Mouse (Mus musculus): ENCODE measurements around the gene Fam189b. TPM values are rescaled to one million over a fixed set of nuclear protein-coding genes. Genes with fewer than 3 reads are reported as not detected.

The Fam189b gene
- polyA plus RNA-seq, 1 experiment from 2014 or later, result 15.1 TPM

DNA sequence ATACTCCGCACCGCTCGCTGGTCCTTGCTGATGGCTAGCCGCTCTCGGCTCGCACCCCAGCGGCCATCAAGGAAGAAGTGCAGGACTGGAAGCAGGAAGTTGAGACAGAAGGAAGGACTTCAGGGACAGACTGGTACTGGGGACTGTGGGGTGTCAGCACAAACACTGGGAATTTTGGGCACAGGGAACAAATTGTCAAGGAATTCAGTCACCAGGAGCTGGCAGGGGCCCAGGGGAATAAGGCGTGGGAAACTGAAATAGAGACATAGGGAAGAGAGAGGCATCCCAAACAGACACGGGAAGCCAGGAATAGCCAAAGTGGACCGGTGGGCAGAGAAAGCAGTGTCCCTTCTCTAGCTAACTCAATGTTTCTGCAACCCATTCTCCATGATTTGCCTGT is 53.6 kb downstream of the Fam189b start:
- no peak overlapping the region for H3K9ac ChIP-seq
- WGBS, result 92% methylated on average over 10 of the region's 10 CpGs
- no peaks in the 10 kb centered on the region for H3K27me3 ChIP-seq
- H3K36me3 ChIP-seq (ENCODE audit: poor library complexity, severe bottlenecking), result peaks cover 86% of the 10 kb centered on the region
- H3K4me1 ChIP-seq, result 0 out of 2 replicates have a peak, but pooled peaks cover 4% of the 10 kb centered on the region
- ATAC-seq, result no peak
- H3K27ac ChIP-seq, result no peak overlapping the region
- H3K9me3 ChIP-seq (replicated peaks), result no peaks in the 10 kb centered on the region
- no peak overlapping the region for H3K4me3 ChIP-seq
- no peak overlapping the region for H3K4me2 ChIP-seq

DNA sequence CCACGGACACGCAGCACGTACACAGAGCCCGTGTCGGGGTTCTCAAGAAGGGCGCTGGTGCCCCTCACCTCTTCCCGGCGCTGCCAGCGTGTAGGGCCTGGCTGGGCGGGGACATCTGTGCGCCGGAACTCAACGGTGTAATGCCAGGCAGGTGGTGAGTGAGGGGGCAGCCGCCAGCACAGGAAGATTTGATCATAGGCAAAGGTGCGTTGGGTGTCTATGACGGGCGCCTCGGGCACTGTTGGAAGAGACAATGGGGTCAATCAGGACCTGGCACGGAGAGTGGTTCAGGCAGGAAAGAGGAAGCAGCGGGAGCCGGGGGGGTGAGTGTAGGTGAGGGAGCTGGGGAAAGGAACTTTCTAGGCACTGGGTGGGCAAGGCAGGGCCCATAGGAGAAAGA is 54.7 kb downstream of the Fam189b start:
- H3K4me2 ChIP-seq, result no peak overlapping the region
- no peak overlapping the region for H3K27ac ChIP-seq
- peaks cover 96% of the 10 kb centered on the region for H3K36me3 ChIP-seq (ENCODE audit: poor library complexity, severe bottlenecking)
- no peak for ATAC-seq
- WGBS, result 93% methylated on average over 21 of the region's 21 CpGs
- no peak overlapping the region for H3K9ac ChIP-seq
- no peak overlapping the region for H3K4me3 ChIP-seq
- no peaks in the 10 kb centered on the region for H3K27me3 ChIP-seq
- peaks cover 9% of the 10 kb centered on the region for H3K4me1 ChIP-seq
- no peaks in the 10 kb centered on the region for H3K9me3 ChIP-seq (replicated peaks)

DNA sequence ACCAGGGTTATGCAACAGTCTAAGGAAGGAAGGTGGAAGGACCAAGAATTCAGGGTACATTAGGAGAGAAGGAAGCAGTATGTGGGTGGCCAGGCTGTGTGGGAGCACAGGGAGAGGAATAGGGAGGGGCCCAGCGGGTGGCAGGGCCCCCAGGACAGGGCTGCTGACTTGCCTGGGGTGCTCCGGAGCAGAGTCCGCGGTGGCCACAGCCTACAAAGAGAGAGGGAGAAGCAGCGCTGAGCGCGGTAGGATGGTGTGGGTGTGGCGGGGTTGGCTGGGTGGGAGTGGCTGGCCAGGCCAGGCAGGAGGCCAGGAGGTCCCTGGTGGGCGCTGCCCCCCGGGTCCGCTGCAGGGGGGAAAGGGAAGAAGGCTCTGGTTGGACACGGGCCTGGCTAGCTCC is 55.6 kb downstream of the Fam189b start:
- no peaks in the 10 kb centered on the region for H3K27me3 ChIP-seq
- ATAC-seq, result no peak
- no peak overlapping the region for H3K9ac ChIP-seq
- no peak overlapping the region for H3K27ac ChIP-seq
- no peak overlapping the region for H3K4me3 ChIP-seq
- no peaks in the 10 kb centered on the region for H3K9me3 ChIP-seq (replicated peaks)
- no peak overlapping the region for H3K4me2 ChIP-seq
- 85% methylated on average over 11 of the region's 12 CpGs for WGBS
- peaks cover 17% of the 10 kb centered on the region for H3K4me1 ChIP-seq
- H3K36me3 ChIP-seq (ENCODE audit: poor library complexity, severe bottlenecking), result peaks cover 91% of the 10 kb centered on the region

MicroRNAs within 50 kb of the gene (microRNA counts, 519-probe panel; counts per million panel counts)
- microRNA mmu-miR-92b, result 4,275 counts per million, percentile 82 among the panel's probes with 10 or more counts

Small RNA genes lying within 50 kb of the gene (microRNA-seq; reads per million reads assigned to microRNA genes)
- 13,595 reads per million, percentile 96 among the genes with 10 or more reads in this experiment for gene Mir92b

Other genes starting within 250 kb of the Fam189b start
- gene Ash1l, start 232.5 kb upstream of the Fam189b start, polyA plus RNA-seq (2015; fragmentation: Nextera tagmentation; extraction: Ambion mirVana), result 21.8 and 24.4 TPM in 2 replicates
- 139 and 145 TPM in 2 replicates for gene Dap3, start 232.0 kb upstream of the Fam189b start, polyA plus RNA-seq (2015; fragmentation: Nextera tagmentation; extraction: Ambion mirVana)
- gene Rusc1, start 89.8 kb upstream of the Fam189b start, polyA plus RNA-seq (2015; fragmentation: Nextera tagmentation; extraction: Ambion mirVana), result 38.4 and 40.5 TPM in 2 replicates
- not detected in 2 replicates for gene Gm43738, start 82.0 kb upstream of the Fam189b start, polyA plus RNA-seq (2015; fragmentation: Nextera tagmentation; extraction: Ambion mirVana)
- gene Fdps, start 81.2 kb upstream of the Fam189b start, polyA plus RNA-seq (2015; fragmentation: Nextera tagmentation; extraction: Ambion mirVana), result 315 and 326 TPM in 2 replicates
- gene Pklr, start 47.0 kb upstream of the Fam189b start, polyA plus RNA-seq (2015; fragmentation: Nextera tagmentation; extraction: Ambion mirVana), result 0.09 and 0.26 TPM in 2 replicates
- 19.0 and 19.6 TPM in 2 replicates for gene Hcn3, start 22.9 kb upstream of the Fam189b start, polyA plus RNA-seq (2015; fragmentation: Nextera tagmentation; extraction: Ambion mirVana)
- gene Clk2, start 18.3 kb upstream of the Fam189b start, polyA plus RNA-seq (2015; fragmentation: Nextera tagmentation; extraction: Ambion mirVana), result 25.0 and 26.2 TPM in 2 replicates
- 102 and 109 TPM in 2 replicates for gene Scamp3, start 5.7 kb upstream of the Fam189b start, polyA plus RNA-seq (2015; fragmentation: Nextera tagmentation; extraction: Ambion mirVana)
- 34.6 and 36.3 TPM in 2 replicates for gene Gba, start 19.8 kb downstream of the Fam189b start, polyA plus RNA-seq (2015; fragmentation: Nextera tagmentation; extraction: Ambion mirVana)
- 79.2 and 96.1 TPM in 2 replicates for gene Thbs3, start 32.0 kb downstream of the Fam189b start, polyA plus RNA-seq (2015; fragmentation: Nextera tagmentation; extraction: Ambion mirVana)
- gene Mtx1, start 43.9 kb downstream of the Fam189b start, polyA plus RNA-seq (2015; fragmentation: Nextera tagmentation; extraction: Ambion mirVana), result 196 and 201 TPM in 2 replicates
- 2.8 and 3.1 TPM in 2 replicates for gene Muc1, start 45.9 kb downstream of the Fam189b start, polyA plus RNA-seq (2015; fragmentation: Nextera tagmentation; extraction: Ambion mirVana)
- gene Krtcap2, start 62.8 kb downstream of the Fam189b start, polyA plus RNA-seq (2015; fragmentation: Nextera tagmentation; extraction: Ambion mirVana), result 221 and 237 TPM in 2 replicates
- 36.6 and 43.2 TPM in 2 replicates for gene Trim46, start 63.2 kb downstream of the Fam189b start, polyA plus RNA-seq (2015; fragmentation: Nextera tagmentation; extraction: Ambion mirVana)
- 100 and 106 TPM in 2 replicates for gene Dpm3, start 76.2 kb downstream of the Fam189b start, polyA plus RNA-seq (2015; fragmentation: Nextera tagmentation; extraction: Ambion mirVana)
- gene Slc50a1, start 87.4 kb downstream of the Fam189b start, polyA plus RNA-seq (2015; fragmentation: Nextera tagmentation; extraction: Ambion mirVana), result 25.8 and 32.7 TPM in 2 replicates
- 9.5 and 10.9 TPM in 2 replicates for gene Efna1, start 98.0 kb downstream of the Fam189b start, polyA plus RNA-seq (2015; fragmentation: Nextera tagmentation; extraction: Ambion mirVana)
- 18.7 and 23.4 TPM in 2 replicates for gene Efna3, start 139.8 kb downstream of the Fam189b start, polyA plus RNA-seq (2015; fragmentation: Nextera tagmentation; extraction: Ambion mirVana)
- 16.0 and 16.3 TPM in 2 replicates for gene Efna4, start 154.9 kb downstream of the Fam189b start, polyA plus RNA-seq (2015; fragmentation: Nextera tagmentation; extraction: Ambion mirVana)
- 24.1 and 27.5 TPM in 2 replicates for gene Adam15, start 166.9 kb downstream of the Fam189b start, polyA plus RNA-seq (2015; fragmentation: Nextera tagmentation; extraction: Ambion mirVana)
- gene Dcst2, start 178.8 kb downstream of the Fam189b start, polyA plus RNA-seq (2015; fragmentation: Nextera tagmentation; extraction: Ambion mirVana), result 0.06 and 0.13 TPM in 2 replicates
- 0.37 and 0.57 TPM in 2 replicates for gene Dcst1, start 182.1 kb downstream of the Fam189b start, polyA plus RNA-seq (2015; fragmentation: Nextera tagmentation; extraction: Ambion mirVana)
- gene Zbtb7b, start 211.6 kb downstream of the Fam189b start, polyA plus RNA-seq (2015; fragmentation: Nextera tagmentation; extraction: Ambion mirVana), result 0.41 and 0.67 TPM in 2 replicates
- 0.52 and 0.55 TPM in 2 replicates for gene Lenep, start 219.7 kb downstream of the Fam189b start, polyA plus RNA-seq (2015; fragmentation: Nextera tagmentation; extraction: Ambion mirVana)
- gene Flad1, start 228.7 kb downstream of the Fam189b start, polyA plus RNA-seq (2015; fragmentation: Nextera tagmentation; extraction: Ambion mirVana), result 36.3 and 39.4 TPM in 2 replicates
- gene Cks1b, start 235.2 kb downstream of the Fam189b start, polyA plus RNA-seq (2015; fragmentation: Nextera tagmentation; extraction: Ambion mirVana), result 352 TPM in 2 replicates
- 15.9 and 16.7 TPM in 2 replicates for gene Shc1, start 235.3 kb downstream of the Fam189b start, polyA plus RNA-seq (2015; fragmentation: Nextera tagmentation; extraction: Ambion mirVana)
- 30.4 and 32.4 TPM in 2 replicates for gene Pygo2, start 247.1 kb downstream of the Fam189b start, polyA plus RNA-seq (2015; fragmentation: Nextera tagmentation; extraction: Ambion mirVana)

Data from forebrain, embryonic 13.5 days (tissue).